Mouse (Mus musculus) limb, embryonic 11.5 days (tissue): ENCODE results near the gene Hdac11. TPM values are rescaled to one million over a fixed set of nuclear protein-coding genes. Genes with fewer than 3 reads are reported as not detected.
A peak's percentile ranks its signal among the peaks of the same experiment; 100 is the strongest.
"Not testable (repeated sequence)": the region's sequence is repeated elsewhere in the genome, so short reads cannot be mapped to it uniquely, and the experiment has no call there.

ENCODE experiments used
- ATAC-seq: fragments of 200-750 bp; cut with Nextera tagmentation; 2 replicates; pipeline ENCODE4 v1.8.0; 2017; ENCODE audit warnings: low read depth; ENCODE audit not compliant: insufficient number of reproducible peaks, low FRiP score, low TSS enrichment
- DNase-seq: peaks from one replicate; pipeline ENCODE4 v3.0.0-alpha.2; 2015; ENCODE audit warnings: low spot score
- H3K27ac ChIP-seq: fragments of 300-500 bp; sonication (generic); replicated peaks from 2 replicates; pipeline ENCODE4 v1.5.1; 2014; ENCODE audit warnings: low read depth, mild to moderate bottlenecking, low read length
- H3K27me3 ChIP-seq: fragments of 300-500 bp; sonication (generic); 2 replicates; pipeline ENCODE4 v1.6.1; 2014; ENCODE audit warnings: mild to moderate bottlenecking, low read length, mixed read lengths; ENCODE audit not compliant: control insufficient read depth, insufficient read depth
- H3K36me3 ChIP-seq: fragments of 300-500 bp; sonication (generic); 2 replicates; pipeline ENCODE4 v1.6.1; 2014; ENCODE audit warnings: mild to moderate bottlenecking, low read length, moderate library complexity, mixed read lengths; ENCODE audit not compliant: control insufficient read depth, insufficient read depth
- H3K4me1 ChIP-seq: fragments of 300-500 bp; sonication (generic); 2 replicates; pipeline ENCODE4 v1.6.1; 2014; ENCODE audit warnings: low read length, mixed read lengths; ENCODE audit not compliant: control insufficient read depth, insufficient read depth
- H3K4me2 ChIP-seq: fragments of 300-500 bp; sonication (generic); 2 replicates; pipeline ENCODE4 v1.6.1; 2014; ENCODE audit warnings: low read depth, mild to moderate bottlenecking, moderate library complexity; ENCODE audit not compliant: severe bottlenecking
- H3K4me3 ChIP-seq: fragments of 300-500 bp; sonication (generic); 2 replicates; pipeline ENCODE4 v1.5.1; 2014; ENCODE audit warnings: low read depth, low read length
- H3K9ac ChIP-seq: fragments of 300-500 bp; sonication (generic); 2 replicates; pipeline ENCODE4 v1.6.1; 2014; ENCODE audit warnings: mild to moderate bottlenecking, low read length
- H3K9me3 ChIP-seq: fragments of 300-500 bp; sonication (generic); 2 replicates; pipeline ENCODE4 v1.6.1; 2016; ENCODE audit warnings: low read length; ENCODE audit not compliant: control insufficient read depth
- WGBS: fragments of 180-500 bp; shearing (Covaris S2); extraction: QIAGEN DNeasy Blood & Tissue Kit; methylation state at CpG from one replicate; pipeline ENCODE4 v1.1.7; 2014; 5-methylcytosine and 5-hydroxymethylcytosine counted together
- polyA plus RNA-seq: library from polyadenylated mRNA; unstranded; fragments of >200 nt; fragmentation: Nextera tagmentation; extraction: Ambion mirVana; gene quantifications from 2 replicates; pipeline ENCODE4 v1.2.1, GENCODE M21; 2014

Hdac11 gene
- polyA plus RNA-seq, 1 experiment from 2014 or later, result 13.8 TPM

DNA sequence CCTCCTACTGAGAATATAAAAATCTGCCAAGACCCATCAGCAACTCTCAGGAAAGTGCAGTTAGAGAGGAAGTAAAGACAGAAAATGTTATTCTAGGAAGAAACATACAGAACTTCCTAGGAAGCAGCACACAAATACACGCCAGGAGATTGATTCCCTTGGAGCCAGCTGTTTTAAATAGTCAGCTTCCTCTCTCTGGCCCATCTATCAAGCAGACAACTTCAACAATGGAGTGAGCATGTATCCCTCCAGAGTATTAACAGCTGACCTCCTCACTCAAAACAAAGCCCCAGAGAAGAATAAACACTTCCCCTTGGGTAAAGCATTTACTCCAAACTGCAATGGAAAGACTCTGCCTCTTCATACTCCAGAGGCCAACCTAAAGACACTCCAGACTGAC, 41.3 kb upstream of the Hdac11 start:
- H3K27ac ChIP-seq, result no peak overlapping the region
- peaks cover 4% of the 10 kb centered on the region; the same call in 1 of the 2 replicates for H3K27me3 ChIP-seq
- no peak for DNase-seq
- H3K4me3 ChIP-seq, result no peak overlapping the region
- ATAC-seq, result no peak
- H3K9me3 ChIP-seq, result no peaks in the 10 kb centered on the region
- H3K4me2 ChIP-seq, result no peak overlapping the region
- no peaks in the 10 kb centered on the region for H3K36me3 ChIP-seq
- H3K4me1 ChIP-seq, result peaks cover 3% of the 10 kb centered on the region; the same call in 1 of the 2 replicates
- no peak overlapping the region for H3K9ac ChIP-seq
- 28% methylated on average over 1 of the region's 1 CpGs for WGBS

DNA sequence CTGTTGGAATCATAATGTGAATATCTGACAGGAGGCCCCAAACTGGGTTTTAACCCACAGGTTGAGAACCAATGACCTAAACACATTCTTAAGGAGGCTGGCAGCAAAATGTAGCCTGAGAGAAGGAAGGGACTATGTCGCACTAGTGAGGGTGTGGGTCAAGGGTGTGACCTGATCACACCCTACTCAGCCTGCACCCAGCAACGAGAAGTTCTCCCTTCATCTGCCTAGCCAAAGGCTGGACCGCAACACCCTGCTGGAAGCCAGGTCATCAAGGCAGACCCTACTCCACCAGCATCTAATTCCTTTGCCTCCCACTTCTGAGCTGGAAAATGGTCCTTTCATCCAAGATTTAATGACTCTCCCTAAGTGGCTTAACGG, 40.6 kb upstream of the Hdac11 start:
- Histone ChIP-seq H3K4me1 (peaks cover 3% of the 10 kb centered on the region; the same call in 1 of the 2 replicates), H3K27me3 (peaks cover 4% of the 10 kb centered on the region; the same call in 1 of the 2 replicates), H3K27ac (no peak overlapping the region), H3K36me3 (no peaks in the 10 kb centered on the region), H3K4me3 (peak overlapping the region; percentile 49; the same call in 1 of the 2 replicates), H3K4me2 (peak overlapping the region; percentile 99), H3K9me3 (no peaks in the 10 kb centered on the region), H3K9ac (no peak overlapping the region)
- 21% methylated on average over 4 of the region's 4 CpGs for whole genome bisulfite sequencing
- DNase-seq, result no peak
- no peak for ATAC-seq

DNA sequence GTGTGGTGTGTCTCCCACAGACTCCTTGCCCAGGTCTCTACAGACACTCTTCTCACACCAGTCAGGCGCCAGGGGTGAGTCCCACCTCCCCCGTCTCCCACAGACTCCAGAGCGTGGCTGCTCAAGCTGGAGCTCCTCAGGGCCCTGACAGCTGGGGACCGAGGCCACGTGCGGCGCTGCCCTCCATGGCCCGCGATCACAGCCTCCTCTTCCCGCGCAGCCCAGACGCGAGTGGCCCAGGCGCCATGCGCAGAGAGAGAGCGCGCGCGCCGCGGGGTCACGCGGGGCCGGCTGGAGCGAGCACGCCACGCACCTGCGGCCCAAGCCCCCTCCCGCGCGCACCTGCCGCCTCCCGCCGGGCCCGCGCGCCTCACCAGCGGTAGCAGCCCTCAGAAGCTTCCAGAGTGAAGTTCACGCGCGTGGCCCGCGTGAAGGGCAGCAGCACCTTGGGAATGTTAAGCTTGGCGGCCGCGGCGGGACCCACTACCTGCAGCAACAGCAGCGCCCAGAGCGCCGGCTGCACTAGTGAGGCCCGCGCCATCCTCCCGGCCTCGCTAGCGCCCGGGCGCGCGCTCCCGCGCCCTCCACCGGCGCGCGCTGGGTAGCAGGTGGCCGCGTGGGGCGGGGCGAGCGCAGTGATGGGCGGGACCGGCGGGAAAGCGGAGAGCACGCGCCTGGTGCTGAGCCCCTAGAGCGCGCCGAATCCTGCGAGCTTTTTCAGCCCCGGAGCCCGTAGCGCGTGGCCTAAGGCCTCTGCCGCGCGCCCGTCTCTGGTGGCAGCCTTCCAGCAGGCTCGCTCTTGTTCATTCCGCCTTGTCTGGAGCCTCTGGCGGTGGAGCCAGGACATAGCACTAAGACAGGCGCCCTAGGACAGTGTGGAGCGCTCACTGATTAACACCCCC, 40.0 kb upstream of the Hdac11 start, which contains the start of gene Nup210:
Gene Nup210 (minus strand): TSS at position 586 of the 902 bp plus-strand sequence.
- Histone ChIP-seq H3K9me3 (no peaks in the 10 kb centered on the region), H3K4me3 (peak within 1 kb of the TSS; percentile 49), H3K4me1 (peaks cover 3% of the 10 kb centered on the region; the same call in 1 of the 2 replicates), H3K9ac (peak within 1 kb of the TSS; percentile 68), H3K36me3 (no peaks in the 10 kb centered on the region), H3K27ac (no peak within 1 kb of the TSS), H3K27me3 (peaks cover 4% of the 10 kb centered on the region; the same call in 1 of the 2 replicates), H3K4me2 (peak within 1 kb of the TSS; percentile 99)
- DNase-seq, result peak; percentile 88
- ATAC-seq, result peak; percentile 96
- under 1% methylated on average over 88 of the region's 93 CpGs for WGBS

DNA sequence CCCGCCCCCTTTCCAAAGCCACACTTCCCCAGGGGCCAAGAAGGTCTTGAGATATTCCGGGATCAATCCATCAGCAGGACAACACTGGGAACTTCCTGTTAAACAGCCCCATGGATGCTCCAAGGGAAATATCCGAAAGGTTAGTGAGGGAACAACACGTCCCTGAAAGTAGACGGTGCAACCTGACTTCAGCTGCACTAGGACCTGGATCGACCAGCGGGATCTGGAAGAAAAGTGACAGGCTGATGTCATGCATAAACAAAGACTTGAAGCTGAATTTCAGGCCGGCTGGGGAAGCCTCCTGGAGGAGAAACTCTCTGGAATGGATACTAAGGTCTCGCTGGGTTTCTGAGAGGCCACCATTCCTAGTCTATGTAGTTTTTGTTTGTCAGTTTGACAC, 39.3 kb upstream of the Hdac11 start:
- WGBS, result 4% methylated on average over 9 of the region's 9 CpGs
- Histone ChIP-seq H3K4me1 (peaks cover 3% of the 10 kb centered on the region; the same call in 1 of the 2 replicates), H3K27ac (no peak overlapping the region), H3K27me3 (peaks cover 4% of the 10 kb centered on the region; the same call in 1 of the 2 replicates), H3K4me2 (peak overlapping the region; percentile 99), H3K4me3 (peak overlapping the region; percentile 49), H3K36me3 (no peaks in the 10 kb centered on the region), H3K9ac (peak overlapping the region; percentile 68; the same call in 1 of the 2 replicates), H3K9me3 (0 out of 2 replicates have a peak, but pooled peaks cover 3% of the 10 kb centered on the region)
- DNase-seq (no peak), ATAC-seq (no peak)

DNA sequence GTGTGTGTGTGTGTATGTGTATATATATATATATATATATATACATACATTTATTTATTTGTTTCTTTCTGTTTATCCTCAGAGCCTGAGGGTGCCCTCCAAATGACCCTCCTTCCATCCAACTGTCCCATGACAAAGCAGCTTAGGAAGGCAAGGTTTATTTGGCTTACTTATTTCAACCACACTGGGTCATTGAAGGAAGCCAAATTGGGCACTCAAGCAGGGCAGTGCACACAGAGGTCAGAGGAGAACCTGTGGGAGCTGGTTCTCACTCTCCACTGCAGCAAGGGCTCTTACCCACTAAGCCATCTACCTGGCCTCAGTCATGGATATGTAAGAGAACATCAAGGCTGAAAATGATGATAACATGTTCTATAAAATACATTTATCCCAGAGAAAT, 37.9 kb upstream of the Hdac11 start:
- Histone ChIP-seq H3K4me1 (peaks cover 3% of the 10 kb centered on the region; the same call in 1 of the 2 replicates), H3K27ac (no peak overlapping the region), H3K9me3 (0 out of 2 replicates have a peak, but pooled peaks cover 3% of the 10 kb centered on the region), H3K36me3 (no peaks in the 10 kb centered on the region), H3K27me3 (peaks cover 4% of the 10 kb centered on the region; the same call in 1 of the 2 replicates), H3K9ac (no peak overlapping the region), H3K4me3 (no peak overlapping the region), H3K4me2 (no peak overlapping the region)
- DNase-seq, result no peak
- no peak for ATAC-seq

DNA sequence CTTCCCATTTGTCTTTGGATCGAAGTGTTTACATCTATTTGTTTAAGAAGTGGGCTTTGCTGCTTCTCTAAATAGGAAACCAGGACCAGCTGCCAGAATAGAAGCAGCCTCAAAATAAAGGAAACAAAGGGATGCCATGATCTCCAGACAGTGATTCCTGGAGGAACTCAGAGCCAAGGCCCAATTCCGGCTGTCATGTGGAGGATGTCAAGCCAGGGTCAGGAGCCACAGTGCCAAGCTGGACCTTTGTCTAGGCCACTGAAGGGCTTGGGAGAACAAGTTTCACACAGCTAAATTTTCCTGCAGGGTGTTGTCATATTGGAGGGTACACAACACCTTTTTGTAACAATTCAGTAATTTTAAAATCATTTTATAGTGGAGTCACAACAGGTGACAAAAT, 36.3 kb upstream of the Hdac11 start:
- ATAC-seq (no peak), DNase-seq (no peak)
- Histone ChIP-seq H3K4me1 (peaks cover 3% of the 10 kb centered on the region; the same call in 1 of the 2 replicates), H3K4me3 (no peak overlapping the region), H3K27me3 (peaks cover 4% of the 10 kb centered on the region; the same call in 1 of the 2 replicates), H3K27ac (no peak overlapping the region), H3K9me3 (0 out of 2 replicates have a peak, but pooled peaks cover 3% of the 10 kb centered on the region), H3K36me3 (no peaks in the 10 kb centered on the region), H3K9ac (no peak overlapping the region), H3K4me2 (no peak overlapping the region)
- 84% methylated on average over 2 of the region's 2 CpGs for WGBS

DNA sequence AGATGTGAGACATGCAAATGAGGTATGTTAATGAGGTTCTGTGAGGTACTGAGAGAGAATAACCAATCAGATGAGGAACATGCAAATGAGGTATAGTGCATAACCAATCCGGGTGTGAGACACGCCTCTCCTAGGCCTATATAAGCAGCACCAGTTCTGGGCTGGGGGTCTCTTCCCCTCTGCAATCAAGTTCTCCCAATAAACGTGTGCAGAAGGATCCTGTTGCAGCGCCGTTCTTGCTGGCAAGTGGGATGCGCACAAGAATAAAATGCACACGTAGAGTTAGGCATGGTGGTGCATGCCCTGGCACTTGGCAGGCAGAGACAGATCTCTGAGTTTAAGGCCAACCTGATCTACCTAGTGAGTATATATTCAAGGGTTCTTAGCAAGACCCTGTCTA, 35.4 kb upstream of the Hdac11 start:
- not testable (repeated sequence) for H3K9me3 ChIP-seq, DNase-seq, H3K36me3 ChIP-seq, H3K4me2 ChIP-seq, H3K9ac ChIP-seq, H3K27ac ChIP-seq, H3K4me3 ChIP-seq, H3K4me1 ChIP-seq, H3K27me3 ChIP-seq, ATAC-seq
- WGBS, result 91% methylated on average over 7 of the region's 7 CpGs

DNA sequence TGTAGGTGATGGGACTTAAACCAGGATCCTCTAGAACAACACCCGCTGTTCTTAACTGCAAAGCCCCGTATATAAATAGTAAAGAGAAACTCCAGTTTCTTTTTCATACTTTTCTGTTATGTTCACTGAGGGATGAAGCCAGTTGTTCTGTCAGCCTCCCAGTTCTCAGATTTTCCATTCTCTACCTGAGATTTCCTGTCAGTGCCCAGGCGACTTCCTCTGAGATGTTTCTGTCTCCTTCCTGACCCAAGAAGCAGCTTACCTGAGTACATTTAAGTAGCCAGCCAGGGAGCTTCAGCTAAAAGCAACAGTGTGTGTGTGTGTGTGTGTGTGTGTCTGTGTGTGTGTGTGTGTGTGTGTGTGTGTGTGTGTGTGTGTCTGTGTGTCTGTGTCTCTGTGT, 33.0 kb upstream of the Hdac11 start:
- DNase-seq (no peak), ATAC-seq (no peak)
- no peaks in the 10 kb centered on the region for H3K4me1 ChIP-seq
- no peak overlapping the region for H3K4me3 ChIP-seq
- no peaks in the 10 kb centered on the region for H3K27me3 ChIP-seq
- no peak overlapping the region for H3K9ac ChIP-seq
- no peak overlapping the region for H3K4me2 ChIP-seq
- WGBS, result 86% methylated on average over 3 of the region's 3 CpGs
- H3K9me3 ChIP-seq, result 0 out of 2 replicates have a peak, but pooled peaks cover 3% of the 10 kb centered on the region
- no peak overlapping the region for H3K27ac ChIP-seq
- no peaks in the 10 kb centered on the region for H3K36me3 ChIP-seq
